Mouse (Mus musculus) C2C12 (cell line): ENCODE results near the gene Gm20716.

Experiments used
- CTCF ChIP-seq: IDR thresholded peaks from one replicate; pipeline ENCODE4 v1.5.1; 2011; ENCODE audit not compliant: control insufficient read depth, insufficient read depth, insufficient read length
- USF1 ChIP-seq: IDR thresholded peaks from one replicate; pipeline ENCODE4 v1.6.1; 2011; ENCODE audit warnings: low read depth, mild to moderate bottlenecking, control low read depth, moderate library complexity

GRCm38 (mm10) chr2:168160370-168160930 is 69.7 kb downstream of the Gm20716 start:
- TF ChIP-seq CTCF: no peak
- TF ChIP-seq USF1: no peak
